Mouse (Mus musculus) embryonic facial prominence, embryonic 14.5 days (tissue): ENCODE measurements at regions not wholly inside any gene's neighbourhood (a gene's known extent, or its start where the extent isn't known, plus 50 kb on each side); places are given as distances from the start of the nearest gene placed in this dataset.

Source experiments
- ATAC-seq: fragments of 200-750 bp; cut with Nextera tagmentation; 2 replicates; pipeline ENCODE4 v1.8.0; 2017; ENCODE audit warnings: low read depth, moderate number of reproducible peaks, moderate TSS enrichment
- DNase-seq: peaks from one replicate; pipeline ENCODE4 v3.0.0-alpha.2; 2015; ENCODE audit warnings: low spot score
- H3K27ac ChIP-seq: fragments of 300-500 bp; sonication (generic); replicated peaks from 2 replicates; pipeline ENCODE4 v1.5.1; 2014; ENCODE audit warnings: low read depth, mild to moderate bottlenecking, low read length, moderate library complexity
- H3K27me3 ChIP-seq: fragments of 300-500 bp; sonication (generic); replicated peaks from 2 replicates; pipeline ENCODE4 v1.6.1; 2014; ENCODE audit warnings: low read length; ENCODE audit not compliant: control insufficient read depth, insufficient read depth
- H3K36me3 ChIP-seq: fragments of 300-500 bp; sonication (generic); 2 replicates; pipeline ENCODE4 v1.6.1; 2014; ENCODE audit warnings: low read length, mixed read lengths; ENCODE audit not compliant: control insufficient read depth, insufficient read depth
- H3K4me1 ChIP-seq: fragments of 300-500 bp; sonication (generic); 2 replicates; pipeline ENCODE4 v1.6.1; 2014; ENCODE audit warnings: antibody characterized with exemption, low read length; ENCODE audit not compliant: control insufficient read depth, insufficient read depth
- H3K4me2 ChIP-seq: fragments of 300-500 bp; sonication (generic); 2 replicates; pipeline ENCODE4 v1.6.1; 2014; ENCODE audit warnings: low read depth, mild to moderate bottlenecking, low read length, moderate library complexity, mixed read lengths
- H3K4me3 ChIP-seq: fragments of 300-500 bp; sonication (generic); 2 replicates; pipeline ENCODE4 v1.5.1; 2014; ENCODE audit warnings: low read depth, mild to moderate bottlenecking, low read length
- H3K9ac ChIP-seq: fragments of 300-500 bp; sonication (generic); 2 replicates; pipeline ENCODE4 v1.6.1; 2014; ENCODE audit warnings: low read depth, mild to moderate bottlenecking, low read length, moderate library complexity, mixed read lengths
- H3K9me3 ChIP-seq: fragments of 300-500 bp; sonication (generic); 2 replicates; pipeline ENCODE4 v1.6.1; 2016; ENCODE audit warnings: low read length; ENCODE audit not compliant: control insufficient read depth
- WGBS: fragments of 180-500 bp; shearing (Covaris S2); extraction: QIAGEN DNeasy Blood & Tissue Kit; methylation state at CpG from one replicate; pipeline ENCODE4 v1.1.7; 2014; 5-methylcytosine and 5-hydroxymethylcytosine counted together

DNA sequence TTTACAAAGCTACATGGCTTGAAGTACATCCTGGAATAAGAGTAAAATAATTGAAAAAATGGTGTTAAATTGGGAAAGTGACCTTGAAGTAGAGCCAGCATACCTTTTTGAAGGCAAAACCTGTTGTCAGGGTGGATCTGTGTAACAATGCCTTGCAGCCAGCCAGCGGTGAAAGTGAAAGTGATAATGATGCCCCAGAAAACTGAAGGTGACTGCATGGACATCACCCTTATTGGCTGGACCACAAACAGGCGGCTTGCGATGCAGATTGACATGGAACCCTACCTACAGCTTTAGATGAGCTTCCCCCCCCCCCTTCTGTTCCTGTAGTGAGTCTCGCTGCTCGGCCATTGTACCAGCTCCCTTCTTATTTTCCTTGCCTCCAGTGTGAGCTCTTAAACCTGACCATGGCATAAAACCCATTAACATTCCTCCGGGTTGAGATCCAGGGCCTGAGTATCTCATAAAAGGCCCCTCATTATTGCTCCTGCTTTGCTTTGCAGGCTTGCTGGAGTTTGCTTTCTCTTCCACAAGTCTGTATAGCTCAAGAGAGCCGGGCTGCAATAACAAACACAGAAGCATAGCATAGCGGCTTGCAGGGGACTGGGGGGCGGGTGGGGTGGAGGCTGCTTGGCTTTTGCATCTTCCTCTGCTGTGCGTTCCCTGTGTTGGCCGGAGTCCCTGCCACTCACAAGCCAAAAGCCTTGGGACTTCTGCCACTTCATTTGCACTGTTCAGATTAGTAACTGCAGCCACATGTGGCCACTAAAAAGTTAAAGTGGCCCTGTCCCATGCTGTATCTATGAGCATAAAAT, 292.1 kb downstream of the Plpp3 start:
- Histone ChIP-seq H3K9ac (no peak overlapping the region), H3K4me3 (no peak overlapping the region), H3K27ac (no peak overlapping the region), H3K36me3 (no peaks in the 10 kb centered on the region), H3K4me2 (no peak overlapping the region), H3K9me3 (no peaks in the 10 kb centered on the region), H3K4me1 (no peaks in the 10 kb centered on the region), H3K27me3 (no peaks in the 10 kb centered on the region)
- ATAC-seq (no peak), DNase-seq (no peak)
- WGBS: 55% methylated on average over 11 of the region's 11 CpGs

DNA sequence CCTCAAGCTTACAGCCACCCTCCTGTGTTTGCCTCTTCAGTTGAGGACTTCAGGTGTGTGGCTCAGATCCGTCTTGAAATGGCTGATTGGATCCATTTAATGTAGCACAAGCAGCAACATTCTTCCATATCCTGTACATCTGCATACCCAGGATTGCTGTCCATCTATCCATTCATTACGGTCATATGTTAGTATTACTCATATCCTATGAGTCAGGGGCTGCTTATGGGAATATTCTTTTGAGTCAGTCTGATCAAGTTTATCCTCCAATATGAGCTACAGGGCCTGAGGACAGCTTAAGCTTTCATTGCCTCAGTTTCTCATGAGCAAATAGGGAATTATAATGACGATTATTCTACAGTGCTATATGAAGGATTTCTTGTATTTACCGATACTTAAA, 293.7 kb downstream of the Plpp3 start:
- ATAC-seq: no peak
- H3K9me3 ChIP-seq: no peaks in the 10 kb centered on the region
- H3K4me3 ChIP-seq: no peak overlapping the region
- no peak overlapping the region for H3K4me2 ChIP-seq
- H3K4me1 ChIP-seq: no peaks in the 10 kb centered on the region
- H3K27me3 ChIP-seq: no peaks in the 10 kb centered on the region
- no peak overlapping the region for H3K9ac ChIP-seq
- H3K36me3 ChIP-seq: no peaks in the 10 kb centered on the region
- no peak for DNase-seq
- no peak overlapping the region for H3K27ac ChIP-seq
- 92% methylated on average over 4 of the region's 4 CpGs for WGBS

GRCm38 (mm10) chr4:105451871-105452270, 294.7 kb downstream of the Plpp3 start:
- no peak overlapping the region for H3K4me3 ChIP-seq
- H3K27ac ChIP-seq: no peak overlapping the region
- no peaks in the 10 kb centered on the region for H3K27me3 ChIP-seq
- H3K9me3 ChIP-seq: no peaks in the 10 kb centered on the region
- no peaks in the 10 kb centered on the region for H3K36me3 ChIP-seq
- 75% methylated on average over 2 of the region's 2 CpGs for WGBS
- H3K4me1 ChIP-seq: no peaks in the 10 kb centered on the region
- DNase-seq (no peak), ATAC-seq (no peak)
- H3K9ac ChIP-seq: no peak overlapping the region
- no peak overlapping the region for H3K4me2 ChIP-seq

- H3K9me3 ChIP-seq: no peaks in the 10 kb centered on the region
- no peak overlapping the region for H3K27ac ChIP-seq
- DNase-seq (peak; percentile 12), ATAC-seq (no peak)
- no peak overlapping the region for H3K4me2 ChIP-seq
- H3K4me3 ChIP-seq: no peak overlapping the region
- no peaks in the 10 kb centered on the region for H3K36me3 ChIP-seq
- no peaks in the 10 kb centered on the region for H3K4me1 ChIP-seq
- no peaks in the 10 kb centered on the region for H3K27me3 ChIP-seq
- 75% methylated on average over 11 of the region's 11 CpGs for WGBS
- H3K9ac ChIP-seq: no peak overlapping the region
Observed at GRCm38 (mm10) chr4:105456955-105457621, 299.9 kb downstream of the Plpp3 start.

DNA sequence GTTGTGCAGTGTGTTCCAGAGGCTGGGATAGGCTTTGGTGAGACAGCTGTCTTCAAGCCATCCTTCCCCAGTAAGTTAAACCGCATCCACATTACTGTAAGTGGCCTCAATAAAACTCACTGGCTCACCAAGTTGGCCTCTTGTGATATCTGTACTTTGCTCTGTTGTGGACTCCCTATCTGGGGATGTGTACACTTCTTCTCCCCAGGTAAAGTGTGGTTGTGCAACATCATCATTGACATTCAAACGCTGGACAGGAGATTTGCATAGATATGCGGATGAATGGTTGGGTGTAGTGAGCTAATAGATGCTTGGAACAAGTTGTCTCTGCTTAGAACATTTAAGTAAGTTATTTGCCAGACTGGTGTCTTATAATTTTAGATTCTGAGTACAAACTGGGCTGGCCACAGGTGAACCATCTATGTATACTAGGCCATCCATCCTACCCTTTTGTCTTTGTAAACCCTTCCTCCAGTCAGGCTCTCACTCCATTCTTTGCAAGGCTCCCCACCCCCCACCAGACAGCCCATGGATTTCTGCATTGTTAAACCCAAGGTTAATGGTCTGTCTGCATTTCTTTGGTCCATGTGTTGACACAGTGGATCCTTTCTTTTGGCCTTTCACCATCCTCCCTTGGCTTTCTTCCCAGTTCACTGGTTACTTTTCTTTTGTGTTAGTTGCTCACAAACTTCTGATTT, 303.0 kb downstream of the Plpp3 start:
- ATAC-seq: no peak
- Histone ChIP-seq H3K9ac (no peak overlapping the region), H3K4me1 (no peaks in the 10 kb centered on the region), H3K4me3 (no peak overlapping the region), H3K4me2 (no peak overlapping the region), H3K9me3 (no peaks in the 10 kb centered on the region), H3K27me3 (no peaks in the 10 kb centered on the region), H3K27ac (no peak overlapping the region), H3K36me3 (no peaks in the 10 kb centered on the region)
- peak; percentile 38 for DNase-seq
- WGBS: 88% methylated on average over 3 of the region's 3 CpGs

DNA sequence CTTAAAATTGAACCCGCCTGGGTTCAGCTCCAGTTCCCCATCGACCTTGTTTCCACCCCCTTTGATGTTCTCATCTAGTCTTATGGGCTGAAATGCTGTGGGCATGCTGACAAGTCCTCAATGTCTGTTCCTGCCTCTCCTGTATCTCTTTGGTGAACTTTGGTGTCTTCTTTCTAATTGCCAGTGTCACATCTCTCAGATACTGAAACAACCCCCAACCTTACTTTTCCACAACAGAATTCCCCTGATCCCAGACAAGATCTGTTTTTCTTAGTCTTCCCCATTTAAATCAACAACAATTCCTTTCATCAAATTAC, 303.5 kb downstream of the Plpp3 start:
- DNase-seq (no peak), ATAC-seq (no peak)
- Histone ChIP-seq H3K27ac (no peak overlapping the region), H3K4me2 (no peak overlapping the region), H3K9me3 (no peaks in the 10 kb centered on the region), H3K9ac (no peak overlapping the region), H3K4me1 (no peaks in the 10 kb centered on the region), H3K4me3 (no peak overlapping the region), H3K36me3 (no peaks in the 10 kb centered on the region), H3K27me3 (no peaks in the 10 kb centered on the region)
- 41% methylated on average over 2 of the region's 2 CpGs for WGBS

DNA sequence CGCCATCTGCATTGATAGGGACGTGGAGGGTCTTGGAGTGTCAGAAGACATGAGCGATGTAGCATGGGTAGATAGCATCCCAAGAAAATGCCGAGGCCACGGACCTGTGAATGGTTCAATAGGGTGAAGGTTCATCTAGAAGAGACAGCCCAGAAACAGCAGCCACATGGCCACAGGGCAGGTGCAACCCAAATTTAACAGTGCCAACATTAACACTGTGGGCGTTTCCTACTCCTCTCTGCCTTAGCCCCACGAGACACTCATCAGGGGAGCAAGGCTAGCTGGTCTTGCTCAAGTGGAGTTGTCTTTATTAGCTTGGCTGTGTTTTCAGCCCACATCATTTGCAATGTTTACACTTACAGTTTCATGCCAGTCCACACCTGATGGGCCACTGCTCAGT, 310.7 kb downstream of the Plpp3 start:
- H3K9me3 ChIP-seq: no peaks in the 10 kb centered on the region
- WGBS: 87% methylated on average over 7 of the region's 7 CpGs
- H3K27me3 ChIP-seq: no peaks in the 10 kb centered on the region
- ATAC-seq (no peak), DNase-seq (no peak)
- H3K4me3 ChIP-seq: no peak overlapping the region
- H3K9ac ChIP-seq: no peak overlapping the region
- no peaks in the 10 kb centered on the region for H3K36me3 ChIP-seq
- no peak overlapping the region for H3K27ac ChIP-seq
- H3K4me2 ChIP-seq: no peak overlapping the region
- no peaks in the 10 kb centered on the region for H3K4me1 ChIP-seq

- Histone ChIP-seq H3K4me2 (no peak overlapping the region), H3K9ac (no peak overlapping the region), H3K27me3 (no peaks in the 10 kb centered on the region), H3K9me3 (no peaks in the 10 kb centered on the region), H3K27ac (no peak overlapping the region), H3K4me1 (no peaks in the 10 kb centered on the region), H3K36me3 (no peaks in the 10 kb centered on the region), H3K4me3 (no peak overlapping the region)
- DNase-seq (no peak), ATAC-seq (no peak)
- WGBS: 64% methylated on average over 6 of the region's 6 CpGs
Observed at GRCm38 (mm10) chr4:105469300-105469821, 312.2 kb downstream of the Plpp3 start.
